22 mouse cellular contexts compared by ENCODE assay signal in the genomic region with DNA sequence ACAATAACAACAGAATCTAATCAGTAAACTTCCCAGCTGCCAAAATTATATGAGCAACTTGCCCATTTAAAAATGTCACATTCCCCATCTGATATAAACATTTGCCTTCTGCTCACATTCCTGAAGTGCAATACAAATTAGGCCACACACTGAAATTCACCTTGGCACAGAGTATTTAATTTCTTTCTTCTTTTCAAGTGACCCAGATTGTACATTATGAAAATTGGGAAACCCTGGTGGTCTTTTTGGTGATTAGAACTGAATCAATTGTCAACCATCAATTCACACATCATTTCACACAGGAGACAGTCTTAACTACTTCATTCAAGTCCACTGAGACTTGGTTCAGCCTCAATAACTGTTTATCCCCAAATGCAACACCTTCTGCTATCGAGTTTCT. TPM values are rescaled to one million over a fixed set of nuclear protein-coding genes. Genes with fewer than 3 reads are reported as not detected.
DNase-seq lines count a peak whose midpoint lies in the region; ATAC-seq lines count a peak whose summit lies in the region.
"Had no signal": no experiment of that assay in that cellular context is flagged by ENCODE, and none has a peak within 500 bp of the region (broad histone marks: within the 10 kb centered on the region; RNA-seq: fewer than 3 reads in every experiment).

No protein-coding gene starts in this region.

- peak; percentile 59 for DNase-seq in forebrain, embryonic 14.5 days (ENCODE audit: low spot score)
- no peak for DNase-seq in forebrain, embryonic 11.5 days (ENCODE audit: low spot score)
- DNase-seq in Muller cell, postnatal 12 days (ENCODE audit: inconsistent ontology term) = peak; percentile 91
- no peak for DNase-seq in spleen, postnatal 14 days (ENCODE audit: low spot score in 2 of 2)
- DNase-seq in layer of hippocampus, postnatal 36 days = no peak
- DNase-seq: adrenal gland, adult 8-10 months; adrenal gland, postnatal 36 days; cerebellum, adult 11-12 months; cerebellum, adult 9-11 months; cerebellum, postnatal 36 days; gastrocnemius, adult 2 months; gastrocnemius, postnatal 25 days had no signal

- no peak overlapping the region for H3K27ac ChIP-seq in forebrain, embryonic 14.5 days (ENCODE audit: low read depth, low read length)
- H3K27ac ChIP-seq in forebrain, embryonic 11.5 days (ENCODE audit: low read depth, low read length) = no peak overlapping the region
- no peak overlapping the region for H3K27ac ChIP-seq in forebrain, embryonic 16.5 days (ENCODE audit: low read length)
- H3K27ac ChIP-seq: embryonic facial prominence, embryonic 15.5 days; gastrocnemius, adult 2 months; hindbrain, embryonic 10.5 days; hindbrain, embryonic 14.5 days; intestine, embryonic 15.5 days had no signal

- no peaks in the 10 kb centered on the region for H3K27me3 ChIP-seq in forebrain, embryonic 14.5 days (replicated peaks; ENCODE audit: control insufficient read depth, insufficient read depth, low read length)
- H3K27me3 ChIP-seq in forebrain, embryonic 11.5 days (ENCODE audit: control insufficient read depth, insufficient read depth, low read length) = no peaks in the 10 kb centered on the region
- H3K27me3 ChIP-seq in forebrain, embryonic 16.5 days (replicated peaks; ENCODE audit: control insufficient read depth, insufficient read depth, low read length) = 0 out of 2 replicates have a peak, but pooled peaks cover 4% of the 10 kb centered on the region
- H3K27me3 ChIP-seq: embryonic facial prominence, embryonic 15.5 days; heart, embryonic 12.5 days; intestine, embryonic 15.5 days had no signal

- peak; percentile 72 for ATAC-seq in forebrain, embryonic 14.5 days
- ATAC-seq in forebrain, embryonic 11.5 days (replicated peaks; ENCODE audit: low FRiP score) = no peak
- ATAC-seq in forebrain, embryonic 16.5 days = peak; percentile 75
- ATAC-seq: intestine, embryonic 15.5 days had no signal

- no peaks in the 10 kb centered on the region for H3K9me3 ChIP-seq in forebrain, embryonic 14.5 days (replicated peaks; ENCODE audit: control insufficient read depth, low read length)
- H3K9me3 ChIP-seq in forebrain, embryonic 11.5 days (ENCODE audit: control insufficient read depth, low read length) = no peaks in the 10 kb centered on the region
- H3K9me3 ChIP-seq in forebrain, embryonic 16.5 days (ENCODE audit: control insufficient read depth, low read length) = no peaks in the 10 kb centered on the region
- H3K9me3 ChIP-seq: embryonic facial prominence, embryonic 15.5 days; heart, embryonic 12.5 days; hindbrain, embryonic 10.5 days; intestine, embryonic 15.5 days had no signal

- H3K36me3 ChIP-seq in forebrain, embryonic 14.5 days (ENCODE audit: control insufficient read depth, insufficient read depth, low read length) = no peaks in the 10 kb centered on the region
- H3K36me3 ChIP-seq in forebrain, embryonic 11.5 days (ENCODE audit: control insufficient read depth, insufficient read depth, low read length) = no peaks in the 10 kb centered on the region
- no peaks in the 10 kb centered on the region for H3K36me3 ChIP-seq in forebrain, embryonic 16.5 days (ENCODE audit: control insufficient read depth, insufficient read depth)
- H3K36me3 ChIP-seq: hindbrain, embryonic 10.5 days; intestine, embryonic 15.5 days had no signal

- no peak overlapping the region for H3K9ac ChIP-seq in forebrain, embryonic 14.5 days (ENCODE audit: low read length)
- H3K9ac ChIP-seq in forebrain, embryonic 11.5 days (ENCODE audit: low read length) = no peak overlapping the region
- no peak overlapping the region for H3K9ac ChIP-seq in forebrain, embryonic 16.5 days (replicated peaks; ENCODE audit: low read depth, low read length)
- H3K9ac ChIP-seq: embryonic facial prominence, embryonic 15.5 days; heart, embryonic 12.5 days; hindbrain, embryonic 14.5 days; intestine, embryonic 15.5 days had no signal

- H3K4me3 ChIP-seq in forebrain, embryonic 14.5 days (ENCODE audit: low read depth, low read length) = no peak overlapping the region
- H3K4me3 ChIP-seq in forebrain, embryonic 11.5 days (ENCODE audit: low read depth, low read length) = no peak overlapping the region
- no peak overlapping the region for H3K4me3 ChIP-seq in forebrain, embryonic 16.5 days (replicated peaks; ENCODE audit: low read length)
- H3K4me3 ChIP-seq: embryonic facial prominence, embryonic 15.5 days; erythroblast, embryonic 14.5 days; gastrocnemius, adult 2 months; heart, embryonic 12.5 days; hindbrain, embryonic 10.5 days; intestine, embryonic 15.5 days had no signal

- no peak overlapping the region for H3K4me2 ChIP-seq in forebrain, embryonic 14.5 days (ENCODE audit: low read length)
- no peak overlapping the region for H3K4me2 ChIP-seq in forebrain, embryonic 11.5 days (ENCODE audit: low read depth, low read length, severe bottlenecking)
- H3K4me2 ChIP-seq in forebrain, embryonic 16.5 days (ENCODE audit: low read length) = no peak overlapping the region
- H3K4me2 ChIP-seq: embryonic facial prominence, embryonic 15.5 days; heart, embryonic 12.5 days; hindbrain, embryonic 14.5 days; intestine, embryonic 15.5 days had no signal

- H3K4me1 ChIP-seq in forebrain, embryonic 14.5 days (ENCODE audit: control insufficient read depth, insufficient read depth, low read length) = no peaks in the 10 kb centered on the region
- no peaks in the 10 kb centered on the region for H3K4me1 ChIP-seq in forebrain, embryonic 11.5 days (replicated peaks; ENCODE audit: control insufficient read depth, insufficient read depth, low read length)
- H3K4me1 ChIP-seq in forebrain, embryonic 16.5 days (replicated peaks; ENCODE audit: control insufficient read depth, insufficient read depth, low read length) = 0 out of 2 replicates have a peak, but pooled peaks cover 4% of the 10 kb centered on the region
- H3K4me1 ChIP-seq: embryonic facial prominence, embryonic 15.5 days; heart, embryonic 12.5 days; hindbrain, embryonic 10.5 days; intestine, embryonic 15.5 days had no signal

- WGBS in forebrain, embryonic 14.5 days = 13% methylated on average over 1 of the region's 1 CpGs
- WGBS in forebrain, embryonic 11.5 days = 29% methylated on average over 1 of the region's 1 CpGs
- WGBS in forebrain, embryonic 16.5 days = 7% methylated on average over 1 of the region's 1 CpGs

RNA-seq across cellular contexts. Expression of gene Rag2, which starts 44.1 kb away (rescaled TPM):
- 0.14 TPM in 1 of 2 replicates, not detected in the other for polyA plus RNA-seq in forebrain, embryonic 14.5 days (2014; fragmentation: Nextera tagmentation; extraction: Ambion mirVana)
- polyA plus RNA-seq in forebrain, embryonic 11.5 days (2014; fragmentation: Nextera tagmentation; extraction: Ambion mirVana) = not detected in 2 replicates
- polyA plus RNA-seq in forebrain, embryonic 16.5 days (2015; fragmentation: Nextera tagmentation; extraction: Ambion mirVana) = not detected in 2 replicates
- not detected for total RNA-seq in layer of hippocampus, postnatal 36 days (2021)
- total RNA-seq: adrenal gland, adult 8-10 months; adrenal gland, postnatal 36 days; CH12.LX; gastrocnemius, adult 2 months; gastrocnemius, postnatal 25 days; heart, adult 8-10 months; heart, postnatal 25 days had no signal
- polyA plus RNA-seq: erythroblast, embryonic 14.5 days; heart, embryonic 12.5 days; hindbrain, embryonic 10.5 days had no signal

Comparison
In these comparisons a context has a peak if more than half of its experiments do, and no peak if none do; other contexts are left out.
1. DNase-seq: peak in forebrain, embryonic 14.5 days (single experiment) and Muller cell, postnatal 12 days (single experiment); none in forebrain, embryonic 11.5 days (single experiment), spleen, postnatal 14 days (0 of 2) and layer of hippocampus, postnatal 36 days (0 of 2).